Mouse (Mus musculus) gastrocnemius, postnatal 4 days (tissue): ENCODE data around the gene Tti1. TPM values are rescaled to one million over a fixed set of nuclear protein-coding genes. Genes with fewer than 3 reads are reported as not detected.

ENCODE experiments used
- DNase-seq, 2 experiments: peaks; one replicate each; pipeline ENCODE4 v3.0.0; 2021 to 2022; ENCODE audit warnings: low spot score in 2 of 2, mixed read lengths in 2 of 2
- total RNA-seq, 2 experiments: library from RNA; stranded (reverse); gene quantifications; 2 replicates each; pipeline ENCODE4 v1.2.3; 2021

Tti1 gene
- total RNA-seq, 2 experiments from 2014 or later: 20.9 to 24.3 TPM

GRCm38 (mm10) chr2:157979241-157979640 is 49.0 kb downstream of the Tti1 start:
- no peak for DNase-seq

GRCm38 (mm10) chr2:157975595-157975994 is 52.6 kb downstream of the Tti1 start:
- no peak for DNase-seq

DNA sequence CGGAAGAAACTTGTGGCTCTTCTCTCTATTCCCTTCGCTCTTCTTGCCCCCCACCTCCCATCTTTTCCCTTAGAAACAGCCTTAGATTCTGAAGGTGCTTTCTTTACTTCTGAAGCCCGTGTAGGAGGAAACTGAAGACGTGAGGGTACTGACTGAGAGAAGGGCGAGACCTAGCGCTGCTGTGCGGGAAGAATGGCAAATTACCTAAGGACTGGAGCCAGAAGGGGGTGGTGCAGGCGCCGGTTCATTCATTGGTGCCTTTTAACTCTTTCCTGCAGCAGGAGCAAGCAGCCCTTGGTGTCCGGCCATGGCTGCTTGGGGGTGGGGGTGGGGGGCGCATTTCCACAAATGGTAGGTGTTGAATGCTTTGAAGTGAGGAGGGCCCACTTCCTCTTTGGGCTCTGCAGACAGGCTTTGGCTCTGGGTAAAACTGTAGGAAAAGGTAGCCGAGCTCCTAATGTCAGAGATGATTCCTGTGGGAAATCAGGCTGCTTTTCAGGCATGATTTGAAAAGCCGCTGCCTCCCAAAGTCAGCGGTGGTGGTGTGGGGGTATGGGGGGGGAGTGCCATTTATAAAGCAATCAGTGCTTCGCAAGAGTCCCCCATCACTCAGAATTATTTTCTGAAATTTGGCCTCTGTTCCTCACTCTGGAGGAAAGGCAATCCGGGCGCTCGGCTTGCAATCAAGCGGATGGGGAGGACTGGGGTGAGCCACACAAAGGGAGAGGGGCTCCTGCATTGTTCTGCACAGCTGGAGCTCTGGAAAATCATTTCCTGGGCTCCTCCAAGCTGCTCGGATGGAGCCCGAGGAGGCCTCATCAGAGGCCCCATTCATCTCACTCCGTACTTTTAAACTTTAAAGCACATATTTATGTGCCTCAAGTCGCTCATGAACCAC is 53.4 kb downstream of the Tti1 start:
- DNase-seq: no peak

GRCm38 (mm10) chr2:157970669-157971068 is 57.6 kb downstream of the Tti1 start:
- peak; percentile 28 to 58 for DNase-seq

DNA sequence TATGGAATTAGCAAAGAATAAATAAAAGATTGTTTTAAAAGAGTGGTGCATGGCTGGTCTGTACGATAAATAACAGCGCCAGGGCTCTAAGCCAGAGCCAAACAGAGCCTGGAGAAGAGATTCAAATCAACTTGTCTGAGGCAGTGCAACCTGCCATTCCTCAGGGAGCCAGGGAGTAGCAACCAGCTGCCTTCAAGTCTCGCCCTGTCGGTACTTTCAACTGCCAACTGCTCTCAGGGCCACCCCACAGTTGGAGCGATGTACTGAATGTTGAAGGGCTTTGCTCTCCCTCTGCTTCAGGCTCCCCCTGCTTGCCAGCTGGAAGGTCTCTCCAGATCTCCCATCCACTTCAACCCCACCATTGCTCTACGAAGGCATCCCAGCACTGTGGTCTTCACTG is 58.1 kb downstream of the Tti1 start:
- no peak for DNase-seq

DNA sequence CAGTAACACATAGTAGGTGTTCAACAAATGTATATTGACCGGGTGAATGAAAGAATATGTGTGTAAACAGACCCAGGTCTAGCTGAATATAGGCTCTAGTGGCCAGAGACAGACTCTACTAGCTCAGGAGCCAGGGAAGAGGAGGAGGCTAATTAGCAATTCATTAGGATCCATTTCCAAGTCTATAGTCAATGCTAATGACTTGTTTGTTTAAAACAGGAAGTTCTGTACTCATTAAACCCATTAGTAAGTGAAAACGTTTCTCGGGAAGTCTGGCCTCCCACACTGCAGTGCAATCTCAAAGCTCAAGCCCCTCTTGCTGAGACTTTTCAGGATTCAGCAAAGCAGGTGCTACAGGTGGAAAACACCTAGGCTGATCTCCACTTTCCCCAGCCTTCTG is 60.4 kb downstream of the Tti1 start:
- DNase-seq: no peak

DNA sequence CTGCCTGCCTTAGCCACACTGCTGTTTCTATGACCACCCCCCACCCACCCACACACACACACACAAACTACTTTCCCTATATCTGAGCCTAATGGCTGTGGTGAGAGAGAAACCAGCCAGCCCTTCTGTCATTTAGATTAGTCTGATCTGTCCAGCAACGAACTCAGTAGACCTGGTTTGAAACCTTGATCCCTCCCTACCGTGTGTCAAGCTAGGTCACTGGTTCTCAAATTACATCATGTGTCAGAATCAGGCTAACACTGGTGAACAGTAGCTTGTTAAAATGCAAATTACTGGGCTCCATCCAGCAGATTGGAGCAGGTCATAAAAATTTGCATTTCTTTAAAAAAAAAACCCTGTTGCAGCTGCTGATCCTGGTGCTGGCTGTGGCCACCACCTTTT is 70.5 kb downstream of the Tti1 start:
- DNase-seq: no peak

DNA sequence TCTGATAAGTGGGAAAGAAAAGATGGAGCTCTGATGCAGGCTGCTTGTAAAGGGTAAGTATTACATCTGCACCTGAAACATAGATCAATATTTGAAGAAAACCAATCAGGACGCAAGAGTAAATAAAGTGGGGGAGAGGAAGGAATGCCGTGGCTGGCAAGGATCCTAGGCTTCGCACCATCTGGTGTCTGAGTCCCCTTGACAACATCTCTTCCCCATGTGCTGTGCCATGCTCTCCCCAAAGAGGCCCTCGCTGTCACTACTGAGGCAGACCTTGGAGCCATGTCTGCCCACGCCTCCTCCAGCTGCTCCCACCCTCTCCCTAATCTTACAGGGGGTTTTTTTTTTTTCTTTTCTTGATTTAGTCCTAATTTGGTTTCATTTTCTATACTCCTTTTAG is 74.3 kb downstream of the Tti1 start:
- DNase-seq: no peak

DNA sequence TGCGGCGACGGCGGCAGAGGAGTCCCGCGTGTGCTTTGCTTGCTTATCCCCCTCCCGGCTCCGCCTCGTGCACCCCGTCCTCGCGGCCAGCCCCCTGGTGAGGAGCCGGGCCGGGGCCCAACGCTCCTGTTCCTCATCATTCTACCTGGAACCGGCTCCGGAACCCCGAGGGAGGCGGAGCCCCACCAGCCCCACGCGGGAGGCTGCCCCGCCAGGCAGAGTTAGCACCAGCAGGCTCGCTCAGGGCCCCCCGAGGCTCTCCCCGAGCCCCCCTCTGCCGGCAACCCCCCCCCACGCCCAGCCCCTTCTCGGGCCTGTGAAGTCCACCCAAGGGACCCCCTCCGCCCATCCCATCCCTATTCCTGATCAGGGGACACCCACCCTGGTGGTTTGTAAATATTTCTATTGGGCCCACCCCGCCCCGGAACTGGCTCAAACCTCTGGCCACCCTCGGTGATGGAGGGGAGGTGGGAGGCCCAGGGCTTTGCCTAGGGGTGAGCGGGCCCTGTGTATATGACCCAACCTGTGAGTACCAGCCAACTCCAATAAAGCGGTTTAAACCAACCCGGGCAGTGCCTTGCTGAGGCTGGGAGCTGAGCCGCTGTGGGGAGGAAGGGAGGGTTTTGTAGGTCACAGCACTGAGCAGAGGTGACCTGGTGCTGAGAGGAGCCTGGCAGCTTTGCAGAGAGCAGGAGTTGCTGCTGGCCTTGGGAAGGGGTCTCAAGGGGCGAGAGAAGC is 83.9 kb downstream of the Tti1 start:
- DNase-seq: no peak

GRCm38 (mm10) chr2:157943514-157944155 is 84.6 kb downstream of the Tti1 start:
- peak; percentile 36 to 77 for DNase-seq

GRCm38 (mm10) chr2:157940586-157941185 is 87.5 kb downstream of the Tti1 start:
- DNase-seq: no peak

GRCm38 (mm10) chr2:157936676-157937075 is 91.6 kb downstream of the Tti1 start:
- no peak for DNase-seq

DNA sequence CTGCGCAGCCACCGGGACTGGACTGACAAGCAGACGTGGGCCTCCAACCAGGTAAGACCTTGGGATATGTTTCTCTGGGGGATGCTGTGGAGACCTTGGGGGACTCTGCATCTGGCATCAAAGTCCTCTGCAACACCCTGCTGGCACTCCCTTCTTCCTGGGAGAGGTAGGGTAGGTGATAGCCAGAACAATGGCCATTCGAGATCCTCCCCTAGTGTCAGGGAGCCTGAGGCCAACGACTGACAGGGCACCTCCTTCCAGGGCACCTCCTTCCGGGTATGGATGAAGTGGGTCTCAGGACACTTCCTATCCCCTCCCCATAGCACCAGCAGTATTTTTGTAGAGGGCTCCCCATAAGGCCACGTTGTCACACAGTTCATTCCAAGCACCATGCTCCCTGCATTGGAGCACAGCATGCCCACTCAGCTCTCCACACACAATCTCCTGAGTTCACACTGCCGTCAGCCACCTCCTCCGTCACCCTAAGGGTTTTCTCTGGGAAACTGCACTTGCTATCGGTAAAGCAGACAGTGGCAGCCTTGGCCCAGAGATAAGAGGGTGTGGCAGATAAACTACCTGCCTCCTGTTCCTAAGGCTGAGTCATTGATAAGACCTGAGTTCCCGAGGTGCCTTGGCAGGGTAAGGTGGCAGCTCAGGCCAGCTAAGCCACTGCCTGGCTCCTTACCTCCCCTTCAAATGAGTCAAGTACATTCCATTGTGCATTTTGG is 92.6 kb downstream of the Tti1 start:
- no peak for DNase-seq

DNA sequence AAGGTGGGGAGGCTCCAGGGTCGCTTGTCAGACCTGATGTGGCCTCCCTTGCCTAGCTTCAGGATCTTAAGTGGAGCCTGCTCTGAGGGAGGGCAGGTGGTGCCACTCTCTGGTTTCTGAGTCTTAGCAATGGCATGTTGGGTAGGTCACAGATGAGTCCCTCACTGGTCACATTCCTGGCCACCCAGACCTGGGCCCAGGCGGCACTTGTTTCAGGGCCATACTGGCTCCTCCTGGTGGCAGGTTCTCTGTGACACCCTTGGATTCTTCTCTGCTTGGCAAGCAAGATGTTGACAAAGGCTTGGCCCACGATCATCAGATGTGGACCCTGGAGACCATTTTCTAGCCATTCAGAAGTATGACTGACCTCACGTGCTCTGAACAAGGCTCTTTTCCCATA is 95.6 kb downstream of the Tti1 start:
- DNase-seq: no peak

Other genes starting within 250 kb of the Tti1 start
- under 1 TPM in 1 of 2 experiments, not detected in 1; 0.18 TPM for gene Vstm2l, start 113.8 kb downstream of the Tti1 start, total RNA-seq
- 10 to 100 TPM; 47.9 to 54.9 TPM for gene Rprd1b, start 64 bp upstream of the Tti1 start, total RNA-seq
- gene Tgm2, start 118.0 kb upstream of the Tti1 start, total RNA-seq: 100 to 1,000 TPM in 1 of 2 experiments, 10 to 100 TPM in 1; 81.0 to 130 TPM
- 1 to 10 TPM; 4.2 to 5.4 TPM for gene D630003M21Rik, start 200.8 kb upstream of the Tti1 start, total RNA-seq
- gene Bpi, start 229.7 kb upstream of the Tti1 start, total RNA-seq: not detected